ENCODE assay signal across 16 mouse cellular contexts in the genomic region with DNA sequence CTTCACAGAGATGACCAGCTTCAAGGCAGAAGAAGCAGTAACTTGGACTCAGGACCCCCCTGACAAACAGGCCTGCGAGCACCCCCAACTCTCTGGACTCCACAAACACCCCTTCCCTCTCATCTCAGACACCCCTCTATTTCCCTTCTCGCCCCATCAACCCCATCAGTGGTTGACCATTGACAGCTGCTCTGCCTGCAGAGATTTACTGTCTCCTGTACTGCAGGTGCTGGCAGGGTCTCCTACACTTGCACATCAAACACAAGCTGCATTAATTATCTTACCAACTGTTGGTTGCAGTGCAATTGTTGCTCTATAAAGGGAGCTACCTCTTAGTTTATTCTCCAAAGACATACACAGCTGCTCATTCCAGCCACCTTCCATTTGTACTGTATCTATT. TPM values are rescaled to one million over a fixed set of nuclear protein-coding genes. Genes with fewer than 3 reads are reported as not detected.
DNase-seq lines count a peak whose midpoint lies in the region; ATAC-seq and TF ChIP-seq lines count a peak whose summit lies in the region.
"Had no signal": no experiment of that assay in that cellular context is flagged by ENCODE, and none has a peak within 500 bp of the region (broad histone marks: within the 10 kb centered on the region; RNA-seq: fewer than 3 reads in every experiment).

No protein-coding gene starts in this region.

- peaks cover 51% of the 10 kb centered on the region for H3K4me1 ChIP-seq in heart, embryonic 16.5 days (ENCODE audit: control insufficient read depth, insufficient read depth, low read length)
- peaks cover 2% of the 10 kb centered on the region for H3K4me1 ChIP-seq in liver, adult 2 months (ENCODE audit: control insufficient read depth, insufficient read depth, low read length)
- H3K4me1 ChIP-seq in cortical plate, adult 2 months (ENCODE audit: control insufficient read depth, insufficient read depth, low read length) = peaks cover 2% of the 10 kb centered on the region; the same call in 1 of the 2 replicates
- peaks cover 47% of the 10 kb centered on the region for H3K4me1 ChIP-seq in limb, embryonic 10.5 days

- H3K4me3 ChIP-seq in heart, embryonic 16.5 days (ENCODE audit: low read length) = no peak overlapping the region
- no peak overlapping the region for H3K4me3 ChIP-seq in liver, adult 2 months (ENCODE audit: insufficient read depth, low read depth, low read length)
- H3K4me3 ChIP-seq in cortical plate, adult 2 months (ENCODE audit: insufficient read depth, low read length) = no peak overlapping the region
- no peak overlapping the region for H3K4me3 ChIP-seq in limb, embryonic 10.5 days
- H3K4me3 ChIP-seq: embryonic facial prominence, embryonic 12.5 days; forebrain, embryonic 10.5 days; megakaryocyte, embryonic 14.5 days had no signal

- 80% methylated on average over 2 of the region's 2 CpGs for WGBS in heart, embryonic 16.5 days
- WGBS in liver, adult 2 months = 90% methylated on average over 2 of the region's 2 CpGs
- 76% methylated on average over 2 of the region's 2 CpGs for WGBS in limb, embryonic 10.5 days

- H3K9me3 ChIP-seq in heart, embryonic 16.5 days (replicated peaks; ENCODE audit: control insufficient read depth, low read length) = no peaks in the 10 kb centered on the region
- H3K9me3 ChIP-seq in limb, embryonic 10.5 days (replicated peaks) = no peaks in the 10 kb centered on the region
- H3K9me3 ChIP-seq: embryonic facial prominence, embryonic 12.5 days; forebrain, embryonic 10.5 days had no signal

- H3K36me3 ChIP-seq in heart, embryonic 16.5 days (ENCODE audit: control insufficient read depth, insufficient read depth) = no peaks in the 10 kb centered on the region
- H3K36me3 ChIP-seq in liver, adult 2 months (ENCODE audit: control insufficient read depth, insufficient read depth, low read length) = no peaks in the 10 kb centered on the region; the same call in 1 of the 2 replicates
- H3K36me3 ChIP-seq in limb, embryonic 10.5 days = no peaks in the 10 kb centered on the region
- H3K36me3 ChIP-seq: embryonic facial prominence, embryonic 12.5 days; forebrain, embryonic 10.5 days had no signal

- no peak for TF ChIP-seq CTCF in liver, adult 2 months (IDR thresholded peaks at IDR 0.05; ENCODE audit: low read depth, low read length)
- TF ChIP-seq CTCF in cortical plate, adult 2 months (IDR thresholded peaks at IDR 0.05; ENCODE audit: extremely low read depth, insufficient read depth, low read length) = no peak

- ATAC-seq in heart, embryonic 16.5 days (replicated peaks; ENCODE audit: extremely low read depth, insufficient read depth, low FRiP score) = no peak
- ATAC-seq: CD4-positive, CD25-positive, alpha-beta regulatory T cell, adult 4 months; inflammation-experienced regulatory T-cells, adult 6 months had no signal

- no peaks in the 10 kb centered on the region for H3K27me3 ChIP-seq in heart, embryonic 16.5 days (ENCODE audit: control insufficient read depth, insufficient read depth, low read length)
- H3K27me3 ChIP-seq in liver, adult 2 months (ENCODE audit: control insufficient read depth, insufficient read depth, low read length) = no peaks in the 10 kb centered on the region
- no peaks in the 10 kb centered on the region for H3K27me3 ChIP-seq in limb, embryonic 10.5 days (ENCODE audit: low read depth, poor library complexity, severe bottlenecking)
- H3K27me3 ChIP-seq: embryonic facial prominence, embryonic 12.5 days had no signal

- H3K79me2 ChIP-seq in liver, adult 2 months (ENCODE audit: control insufficient read depth, insufficient read depth, low read length) = no peaks in the 10 kb centered on the region

- DNase-seq in heart, postnatal 36 days = no peak
- DNase-seq in liver, adult 2 months (ENCODE audit: extremely low read depth, low read depth, low spot score) = no peak
- DNase-seq in liver = no peak
- no peak for DNase-seq in limb, embryonic 10.5 days (ENCODE audit: low spot score)
- no peak for DNase-seq in cerebellum, postnatal 25 days
- DNase-seq: cerebellum, adult 9-11 months; right cerebral cortex, postnatal 14 days had no signal

- no peak overlapping the region for H3K9ac ChIP-seq in heart, embryonic 16.5 days (ENCODE audit: low read length)
- H3K9ac ChIP-seq in liver, adult 2 months (ENCODE audit: low read depth, low read length) = no peak overlapping the region
- H3K9ac ChIP-seq: embryonic facial prominence, embryonic 12.5 days; liver, embryonic 14.5 days had no signal

- H3K4me2 ChIP-seq in heart, embryonic 16.5 days (ENCODE audit: low read depth, low read length) = no peak overlapping the region
- H3K4me2 ChIP-seq: embryonic facial prominence, embryonic 12.5 days had no signal

- intact Hi-C loops in heart, postnatal 36 days (cut with DNase I) = no loop called here

- H3K27ac ChIP-seq in heart, embryonic 16.5 days (ENCODE audit: low read length) = peak overlapping the region; percentile 93
- H3K27ac ChIP-seq in liver, adult 2 months (replicated peaks; ENCODE audit: insufficient read depth, low read depth, low read length) = 0 out of 2 replicates have a peak overlapping the region, but pooled peaks have one; percentile 0
- H3K27ac ChIP-seq in cortical plate, adult 2 months (ENCODE audit: insufficient read depth, low read length) = 0 out of 2 replicates have a peak overlapping the region, but pooled peaks have one; percentile 32
- H3K27ac ChIP-seq in limb, embryonic 10.5 days = peak overlapping the region; percentile 61; the same call in 1 of the 2 replicates
- H3K27ac ChIP-seq: liver, embryonic 14.5 days had no signal

- no peak for TF ChIP-seq POLR2A in liver, adult 2 months (IDR thresholded peaks at IDR 0.05; ENCODE audit: extremely low read depth, insufficient read depth, low read length)
- no peak for TF ChIP-seq POLR2A in cortical plate, adult 2 months (IDR thresholded peaks at IDR 0.05; ENCODE audit: extremely low read depth, insufficient read depth, low read length)

RNA-seq across cellular contexts. Expression of gene Zfp366, which starts 51.6 kb away (rescaled TPM):
- polyA plus RNA-seq in heart, embryonic 16.5 days (2015; fragmentation: Nextera tagmentation; extraction: Ambion mirVana) = 0.66 and 0.75 TPM in 2 replicates
- 10 to 100 TPM in 1 of 2 experiments, 1 to 10 TPM in 1; 7.5 to 12.1 TPM for total RNA-seq in heart, postnatal 36 days (2021)
- total RNA-seq in liver, adult 2 months (2014; rRNA removed) = 0.74 and 1.1 TPM in 2 replicates
- polyA plus RNA-seq in liver, adult 2 months (2012; rRNA removed) = 0.47 and 0.56 TPM in 2 replicates
- 2.3 and 2.4 TPM in 2 replicates for polyA plus RNA-seq in cortical plate, adult 2 months (2012; rRNA removed)
- 0.36 and 0.50 TPM in 2 replicates for polyA plus RNA-seq in limb, embryonic 10.5 days (2016; fragmentation: Nextera tagmentation; extraction: Ambion mirVana)
- total RNA-seq: granulocyte monocyte progenitor cell, adult 5-6 weeks had no signal

Comparison
In these comparisons a context has a peak if more than half of its experiments do, and no peak if none do; other contexts are left out.
1. H3K27ac ChIP-seq: peak in every context shown above with its lines; median percentile 93 in heart, embryonic 16.5 days; 61 in limb, embryonic 10.5 days; 32 in cortical plate, adult 2 months; 0 in liver, adult 2 months.